Mouse (Mus musculus): ENCODE measurements around the gene Fgf13. TPM values are rescaled to one million over a fixed set of nuclear protein-coding genes. Genes with fewer than 3 reads are reported as not detected.

Gene Fgf13
- 206 and 214 TPM in 2 replicates for polyA plus RNA-seq (2015; fragmentation: Nextera tagmentation; extraction: Ambion mirVana)

DNA sequence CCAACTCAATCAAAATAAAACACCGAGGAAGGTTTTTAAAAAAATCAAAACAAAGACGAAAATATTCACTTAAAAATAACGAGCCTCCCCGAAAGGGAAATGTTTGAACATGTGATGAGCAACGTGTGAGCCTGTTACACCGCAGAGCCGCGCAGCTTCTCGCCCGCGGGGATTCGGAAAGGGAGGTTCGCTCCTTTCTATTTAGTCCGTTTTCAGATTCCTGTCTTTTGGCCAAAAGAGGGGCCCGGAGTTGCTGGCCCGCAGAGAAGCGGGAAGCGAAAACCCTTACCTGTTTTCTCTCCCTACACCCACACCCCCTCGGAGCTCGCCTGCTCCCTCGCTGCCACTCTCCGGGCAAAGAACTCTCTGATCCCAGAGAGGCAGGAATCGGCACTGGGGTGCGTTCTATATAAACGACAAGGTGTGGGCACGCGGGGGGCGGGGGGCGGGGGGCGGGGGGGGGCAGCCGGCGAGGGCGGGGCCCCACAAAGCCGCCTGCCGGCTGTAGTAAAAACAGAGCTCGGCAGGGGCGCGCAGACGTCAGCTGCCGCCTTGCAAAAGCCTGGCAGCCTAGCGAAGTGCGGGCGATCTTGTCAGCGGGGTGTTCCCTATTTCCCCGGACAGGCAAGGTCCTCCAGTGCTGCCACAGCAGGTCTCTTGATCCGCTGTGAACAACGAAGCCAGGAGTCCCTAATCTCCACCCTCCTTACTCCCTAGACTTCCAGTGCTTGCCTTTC lies at the start of gene Fgf13:
Gene Fgf13 (minus strand): TSS at position 377 of the 737 bp plus-strand sequence.
- peak within 1 kb of the TSS; percentile 82 for H3K27ac ChIP-seq (ENCODE audit: low read length)
- 17% methylated on average over 47 of the region's 47 CpGs for WGBS

DNA sequence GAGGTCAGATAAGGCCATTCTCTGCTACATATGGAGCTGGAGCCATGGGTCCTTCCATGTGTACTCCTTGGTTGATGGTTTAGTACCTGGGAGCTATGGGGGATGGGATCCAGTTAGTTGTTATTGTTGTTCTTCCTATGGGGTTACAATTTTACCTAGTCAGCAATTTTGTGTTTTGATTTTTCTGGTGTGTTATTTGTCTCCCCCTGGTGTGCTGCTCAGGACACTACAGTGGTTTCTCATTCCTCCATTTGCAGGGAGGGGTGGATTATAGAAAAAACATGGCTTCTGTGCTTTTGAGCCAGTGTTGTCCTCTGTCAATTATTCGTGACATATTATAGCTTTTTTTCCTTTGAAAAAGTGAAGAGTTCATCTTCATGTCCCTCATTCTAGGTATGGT lies 38.7 kb upstream of the Fgf13 start:
- Histone ChIP-seq H3K4me3 (ENCODE audit: low read depth, low read length) (no peak overlapping the region), H3K4me2 (ENCODE audit: low read length) (no peak overlapping the region), H3K27ac (ENCODE audit: low read length) (no peak overlapping the region), H3K9ac (ENCODE audit: low read depth, low read length) (no peak overlapping the region), H3K27me3 (ENCODE audit: control insufficient read depth, insufficient read depth, low read depth, low read length) (no peaks in the 10 kb centered on the region), H3K4me1 (ENCODE audit: control insufficient read depth, insufficient read depth, low read length) (no peaks in the 10 kb centered on the region), H3K36me3 (ENCODE audit: control insufficient read depth, insufficient read depth, low read length) (no peaks in the 10 kb centered on the region), H3K9me3 (replicated peaks; ENCODE audit: control insufficient read depth, low read length, poor library complexity, severe bottlenecking) (no peaks in the 10 kb centered on the region)
- no peak for ATAC-seq
- WGBS: 63% methylated on average over 1 of the region's 1 CpGs

More for the DNA sequence above, at the start of gene Fgf13:
- H3K9ac ChIP-seq (ENCODE audit: low read depth, low read length): peak within 1 kb of the TSS; percentile 82
- H3K4me2 ChIP-seq (ENCODE audit: low read length): peak within 1 kb of the TSS; percentile 63
- peak; percentile 58 for ATAC-seq
- no peaks in the 10 kb centered on the region; the same call in 1 of the 2 replicates for H3K9me3 ChIP-seq (replicated peaks; ENCODE audit: control insufficient read depth, low read length, poor library complexity, severe bottlenecking)
- H3K4me3 ChIP-seq (ENCODE audit: low read depth, low read length): peak within 1 kb of the TSS; percentile 62
- no peaks in the 10 kb centered on the region for H3K36me3 ChIP-seq (ENCODE audit: control insufficient read depth, insufficient read depth, low read length)
- no peaks in the 10 kb centered on the region for H3K4me1 ChIP-seq (ENCODE audit: control insufficient read depth, insufficient read depth, low read length)
- no peaks in the 10 kb centered on the region for H3K27me3 ChIP-seq (ENCODE audit: control insufficient read depth, insufficient read depth, low read depth, low read length)

DNA sequence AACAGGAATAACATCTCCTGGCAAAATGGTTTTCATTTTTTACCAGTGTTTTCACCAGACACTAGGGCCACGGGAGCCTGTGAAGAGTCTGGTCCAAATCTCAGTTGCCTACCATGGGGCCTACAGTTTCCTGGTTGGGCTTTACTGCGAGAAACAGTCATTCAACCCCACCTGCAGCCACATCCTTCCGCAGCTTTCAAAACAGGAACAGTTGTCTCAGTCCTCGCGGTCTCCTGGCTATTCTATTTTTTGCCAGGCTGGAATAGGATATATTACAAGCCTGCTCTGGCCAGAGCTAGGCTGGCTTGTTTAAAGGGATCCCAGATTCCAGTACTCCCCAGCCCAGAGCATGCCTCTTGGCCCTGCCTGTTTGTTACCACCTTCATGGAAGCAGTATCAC lies 21.2 kb upstream of the Fgf13 start:
- Histone ChIP-seq H3K36me3 (ENCODE audit: control insufficient read depth, insufficient read depth, low read length) (no peaks in the 10 kb centered on the region), H3K4me1 (ENCODE audit: control insufficient read depth, insufficient read depth, low read length) (no peaks in the 10 kb centered on the region), H3K27ac (ENCODE audit: low read length) (no peak overlapping the region), H3K9ac (ENCODE audit: low read depth, low read length) (no peak overlapping the region), H3K4me3 (ENCODE audit: low read depth, low read length) (no peak overlapping the region), H3K27me3 (ENCODE audit: control insufficient read depth, insufficient read depth, low read depth, low read length) (no peaks in the 10 kb centered on the region), H3K9me3 (replicated peaks; ENCODE audit: control insufficient read depth, low read length, poor library complexity, severe bottlenecking) (no peaks in the 10 kb centered on the region), H3K4me2 (ENCODE audit: low read length) (no peak overlapping the region)
- no peak for ATAC-seq
- WGBS: 46% methylated on average over 5 of the region's 5 CpGs

DNA sequence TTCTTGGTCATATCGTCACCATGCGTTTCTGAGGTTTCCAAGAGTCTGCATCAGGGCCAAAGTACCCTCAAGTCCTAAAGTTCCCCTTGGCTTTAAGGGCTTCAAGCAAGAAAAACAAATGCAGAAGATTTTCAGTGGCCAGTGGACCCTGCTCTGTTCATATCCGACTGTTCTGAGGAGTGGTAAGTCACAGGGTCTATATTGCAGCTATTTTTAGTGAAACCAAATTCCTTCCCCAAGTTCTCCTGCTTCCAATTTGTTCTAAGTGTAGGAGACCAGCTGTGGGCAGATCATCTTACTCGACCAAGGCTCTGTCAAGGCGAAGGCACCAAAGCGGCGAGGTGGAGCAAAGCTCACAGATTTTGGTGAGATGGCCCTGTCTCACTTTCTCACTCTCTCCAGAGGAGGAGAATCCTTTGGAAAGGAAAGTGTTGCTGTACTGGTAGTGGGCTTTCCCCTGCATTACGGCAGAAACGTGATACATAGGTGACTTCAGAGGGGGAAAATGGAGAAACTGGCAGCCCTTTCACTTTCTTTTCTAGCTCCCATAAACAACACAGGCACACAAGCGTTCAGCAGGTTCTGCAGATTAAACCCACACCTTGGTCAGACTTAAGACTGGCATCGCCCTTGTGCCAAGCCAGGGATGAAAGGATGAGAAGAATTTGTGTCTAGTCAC lies 17.8 kb upstream of the Fgf13 start:
- Histone ChIP-seq H3K9me3 (replicated peaks; ENCODE audit: control insufficient read depth, low read length, poor library complexity, severe bottlenecking) (no peaks in the 10 kb centered on the region), H3K4me1 (ENCODE audit: control insufficient read depth, insufficient read depth, low read length) (no peaks in the 10 kb centered on the region), H3K27ac (ENCODE audit: low read length) (no peak overlapping the region), H3K36me3 (ENCODE audit: control insufficient read depth, insufficient read depth, low read length) (no peaks in the 10 kb centered on the region), H3K4me3 (ENCODE audit: low read depth, low read length) (no peak overlapping the region), H3K9ac (ENCODE audit: low read depth, low read length) (no peak overlapping the region), H3K4me2 (ENCODE audit: low read length) (no peak overlapping the region), H3K27me3 (ENCODE audit: control insufficient read depth, insufficient read depth, low read depth, low read length) (no peaks in the 10 kb centered on the region)
- 86% methylated on average over 11 of the region's 11 CpGs for WGBS
- ATAC-seq: no peak

DNA sequence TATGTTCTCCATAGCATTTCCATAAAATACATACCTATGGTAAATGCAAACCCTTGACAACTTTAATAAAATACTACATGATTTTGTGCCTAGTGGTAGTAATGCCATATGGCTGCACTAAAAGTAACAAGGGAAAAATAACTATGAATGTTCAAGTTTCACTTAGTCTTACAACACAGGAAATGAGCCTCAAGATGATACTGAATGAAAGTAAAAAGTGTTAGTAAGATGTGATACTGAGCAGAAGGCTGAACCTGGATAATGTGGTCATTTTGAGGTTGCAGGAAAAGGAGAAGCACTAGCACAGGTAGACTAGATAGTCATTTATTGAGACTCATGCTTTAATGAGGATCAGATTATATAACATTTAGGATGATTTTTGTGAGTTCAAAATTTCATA lies 16.2 kb upstream of the Fgf13 start:
- Histone ChIP-seq H3K36me3 (ENCODE audit: control insufficient read depth, insufficient read depth, low read length) (no peaks in the 10 kb centered on the region), H3K9ac (ENCODE audit: low read depth, low read length) (no peak overlapping the region), H3K9me3 (replicated peaks; ENCODE audit: control insufficient read depth, low read length, poor library complexity, severe bottlenecking) (no peaks in the 10 kb centered on the region), H3K27ac (ENCODE audit: low read length) (no peak overlapping the region), H3K4me3 (ENCODE audit: low read depth, low read length) (no peak overlapping the region), H3K27me3 (ENCODE audit: control insufficient read depth, insufficient read depth, low read depth, low read length) (no peaks in the 10 kb centered on the region), H3K4me1 (ENCODE audit: control insufficient read depth, insufficient read depth, low read length) (no peaks in the 10 kb centered on the region), H3K4me2 (ENCODE audit: low read length) (no peak overlapping the region)
- ATAC-seq: no peak

DNA sequence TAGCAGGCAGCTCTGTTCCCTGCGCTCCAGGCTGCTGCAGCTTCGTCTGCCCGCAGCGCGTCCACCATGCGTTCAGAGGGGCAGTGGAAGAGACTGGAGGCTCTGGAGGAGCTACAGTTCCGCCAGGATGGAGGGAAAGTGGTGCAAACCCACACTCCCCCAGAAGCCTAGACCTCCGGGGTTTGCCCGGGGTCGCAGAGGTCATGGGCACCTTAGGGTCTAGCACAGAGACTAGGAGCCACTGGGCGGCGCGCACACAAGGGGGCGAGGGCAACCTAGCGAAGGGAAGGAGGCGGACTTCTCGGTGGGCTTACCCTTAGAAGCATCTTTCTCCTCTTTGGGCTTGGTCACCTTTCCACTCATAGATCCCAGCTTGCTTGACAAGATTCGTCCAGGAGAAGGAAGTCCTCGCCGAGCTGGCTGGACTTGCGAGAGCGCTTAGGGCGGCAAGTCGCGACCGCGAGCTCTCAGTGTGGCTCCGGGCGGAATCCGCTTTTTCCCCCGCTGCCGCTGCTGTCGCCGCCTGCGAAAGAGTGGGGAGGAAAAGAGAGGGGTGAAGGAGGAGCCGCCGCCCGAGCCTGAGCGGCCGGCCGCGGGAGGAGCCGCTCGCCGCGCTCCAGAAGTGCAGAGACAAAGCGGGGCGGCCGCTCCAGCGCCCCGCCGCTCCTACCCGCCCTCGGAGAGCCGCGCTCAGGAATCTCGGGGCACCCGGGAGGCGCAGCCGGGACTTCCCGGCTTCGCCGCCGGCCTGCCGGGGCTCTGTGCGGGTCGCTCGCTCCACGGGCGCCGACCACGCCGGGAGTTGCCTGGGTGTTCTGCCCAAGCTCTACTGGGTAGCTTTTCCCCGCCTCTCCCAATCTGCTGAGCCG lies 811 bp downstream of the Fgf13 start:
- Histone ChIP-seq H3K9ac (ENCODE audit: low read depth, low read length) (peak overlapping the region; percentile 82), H3K27ac (ENCODE audit: low read length) (peak overlapping the region; percentile 82), H3K27me3 (ENCODE audit: control insufficient read depth, insufficient read depth, low read depth, low read length) (no peaks in the 10 kb centered on the region), H3K36me3 (ENCODE audit: control insufficient read depth, insufficient read depth, low read length) (no peaks in the 10 kb centered on the region), H3K4me3 (ENCODE audit: low read depth, low read length) (peak overlapping the region; percentile 62), H3K9me3 (replicated peaks; ENCODE audit: control insufficient read depth, low read length, poor library complexity, severe bottlenecking) (no peaks in the 10 kb centered on the region; the same call in 1 of the 2 replicates), H3K4me2 (ENCODE audit: low read length) (peak overlapping the region; percentile 63), H3K4me1 (ENCODE audit: control insufficient read depth, insufficient read depth, low read length) (no peaks in the 10 kb centered on the region)
- peak; percentile 75 for ATAC-seq
- 23% methylated on average over 44 of the region's 75 CpGs for WGBS

DNA sequence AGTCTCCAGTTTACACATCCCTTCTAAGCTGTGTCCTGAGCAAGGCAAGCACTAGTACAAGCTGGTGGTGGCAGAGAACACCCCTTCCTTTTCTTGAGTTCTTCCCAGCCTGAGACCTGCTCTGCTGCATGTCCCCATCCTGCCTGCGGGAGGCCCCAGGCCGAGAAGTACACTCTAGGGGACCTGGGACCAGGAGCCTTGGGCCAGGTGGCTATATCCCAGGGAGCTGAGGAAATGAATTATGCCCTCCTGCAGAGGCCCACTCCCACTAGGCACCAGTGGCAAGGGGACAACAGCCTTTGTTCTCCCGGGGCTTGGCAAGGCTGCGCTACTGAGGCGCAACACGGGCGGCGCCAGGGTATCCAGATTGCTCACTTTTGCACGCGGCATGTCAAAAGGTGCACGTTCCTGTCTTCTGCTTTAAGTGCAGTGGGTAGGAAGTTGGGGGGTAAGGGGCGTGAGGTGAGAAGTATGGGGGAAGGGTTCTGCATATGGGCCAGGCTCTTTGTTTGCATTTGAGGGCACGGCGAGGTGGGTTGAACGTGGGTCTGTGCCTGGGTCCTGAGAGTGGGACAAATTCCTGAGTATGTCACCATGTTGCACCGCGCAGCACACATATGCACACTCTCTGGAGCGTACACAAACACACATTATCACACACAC lies 1.7 kb downstream of the Fgf13 start:
- Histone ChIP-seq H3K4me2 (ENCODE audit: low read length) (peak overlapping the region; percentile 63), H3K27me3 (ENCODE audit: control insufficient read depth, insufficient read depth, low read depth, low read length) (no peaks in the 10 kb centered on the region), H3K9ac (ENCODE audit: low read depth, low read length) (peak overlapping the region; percentile 82), H3K4me3 (ENCODE audit: low read depth, low read length) (peak overlapping the region; percentile 62), H3K9me3 (replicated peaks; ENCODE audit: control insufficient read depth, low read length, poor library complexity, severe bottlenecking) (no peaks in the 10 kb centered on the region; the same call in 1 of the 2 replicates), H3K4me1 (ENCODE audit: control insufficient read depth, insufficient read depth, low read length) (no peaks in the 10 kb centered on the region), H3K36me3 (ENCODE audit: control insufficient read depth, insufficient read depth, low read length) (no peaks in the 10 kb centered on the region), H3K27ac (ENCODE audit: low read length) (peak overlapping the region; percentile 82)
- 25% methylated on average over 18 of the region's 18 CpGs for WGBS
- peak; percentile 52 for ATAC-seq

DNA sequence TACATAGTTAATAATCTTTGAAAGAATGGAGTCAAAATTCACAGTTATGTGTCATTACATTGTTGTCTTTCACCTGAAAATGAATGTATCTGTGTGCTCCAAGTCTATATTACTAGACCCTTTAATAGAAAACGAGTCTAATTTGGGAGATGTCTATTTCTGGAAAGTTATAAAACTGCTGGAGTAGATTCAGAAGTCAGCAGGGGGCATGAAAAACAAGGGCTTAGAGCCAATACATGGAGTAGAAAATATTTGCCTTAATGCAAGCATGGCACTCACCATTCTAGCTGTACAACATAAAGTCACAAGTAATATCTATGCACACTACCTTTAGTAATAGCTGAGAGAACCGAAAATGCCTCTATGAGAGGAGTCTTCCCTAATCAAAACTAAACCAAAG lies 19.9 kb downstream of the Fgf13 start:
- Histone ChIP-seq H3K36me3 (ENCODE audit: control insufficient read depth, insufficient read depth, low read length) (no peaks in the 10 kb centered on the region), H3K4me3 (ENCODE audit: low read depth, low read length) (no peak overlapping the region), H3K4me2 (ENCODE audit: low read length) (no peak overlapping the region), H3K9ac (ENCODE audit: low read depth, low read length) (no peak overlapping the region), H3K9me3 (replicated peaks; ENCODE audit: control insufficient read depth, low read length, poor library complexity, severe bottlenecking) (no peaks in the 10 kb centered on the region), H3K4me1 (ENCODE audit: control insufficient read depth, insufficient read depth, low read length) (no peaks in the 10 kb centered on the region), H3K27ac (ENCODE audit: low read length) (no peak overlapping the region), H3K27me3 (ENCODE audit: control insufficient read depth, insufficient read depth, low read depth, low read length) (no peaks in the 10 kb centered on the region)
- WGBS: 80% methylated on average over 2 of the region's 2 CpGs
- ATAC-seq: no peak
